Mouse (Mus musculus) forebrain, embryonic 13.5 days (tissue): ENCODE data around the gene Coro1b. TPM values are rescaled to one million over a fixed set of nuclear protein-coding genes. Genes with fewer than 3 reads are reported as not detected.

Experiments
- ATAC-seq: fragments of 200-750 bp; cut with Nextera tagmentation; 2 replicates; pipeline ENCODE4 v1.8.0; 2017
- H3K27ac ChIP-seq: fragments of 300-500 bp; sonication (generic); 2 replicates; pipeline ENCODE4 v1.5.1; 2015; ENCODE audit warnings: inconsistent platforms, mild to moderate bottlenecking, moderate library complexity
- H3K27me3 ChIP-seq: fragments of 300-500 bp; sonication (generic); 2 replicates; pipeline ENCODE4 v1.6.1; 2015; ENCODE audit warnings: mild to moderate bottlenecking, inconsistent platforms
- H3K36me3 ChIP-seq: fragments of 300-500 bp; sonication (generic); 2 replicates; pipeline ENCODE4 v1.6.1; 2015; ENCODE audit warnings: mild to moderate bottlenecking, inconsistent platforms; ENCODE audit not compliant: poor library complexity, severe bottlenecking
- H3K4me1 ChIP-seq: fragments of 300-500 bp; sonication (generic); 2 replicates; pipeline ENCODE4 v1.6.1; 2015; ENCODE audit warnings: inconsistent platforms
- H3K4me2 ChIP-seq: fragments of 300-500 bp; sonication (generic); 2 replicates; pipeline ENCODE4 v1.6.1; 2015; ENCODE audit warnings: inconsistent platforms, mild to moderate bottlenecking, moderate library complexity
- H3K4me3 ChIP-seq: fragments of 300-500 bp; sonication (generic); 2 replicates; pipeline ENCODE4 v1.5.1; 2015; ENCODE audit warnings: mild to moderate bottlenecking, inconsistent platforms
- H3K9ac ChIP-seq: fragments of 300-500 bp; sonication (generic); 2 replicates; pipeline ENCODE4 v1.6.1; 2015; ENCODE audit warnings: mild to moderate bottlenecking, inconsistent platforms
- H3K9me3 ChIP-seq: fragments of 300-500 bp; sonication (generic); replicated peaks from 2 replicates; pipeline ENCODE4 v1.6.1; 2016; ENCODE audit warnings: inconsistent platforms
- WGBS: fragments of 180-500 bp; shearing (Covaris S2); methylation state at CpG from one replicate; pipeline ENCODE4 v1.1.7; 2015; 5-methylcytosine and 5-hydroxymethylcytosine counted together
- polyA plus RNA-seq: library from polyadenylated mRNA; unstranded; fragments of >200 nt; fragmentation: Nextera tagmentation; extraction: Ambion mirVana; gene quantifications from 2 replicates; pipeline ENCODE4 v1.2.1, GENCODE M21; 2015

Coro1b gene
- polyA plus RNA-seq, 1 experiment from 2014 or later: 126 TPM

DNA sequence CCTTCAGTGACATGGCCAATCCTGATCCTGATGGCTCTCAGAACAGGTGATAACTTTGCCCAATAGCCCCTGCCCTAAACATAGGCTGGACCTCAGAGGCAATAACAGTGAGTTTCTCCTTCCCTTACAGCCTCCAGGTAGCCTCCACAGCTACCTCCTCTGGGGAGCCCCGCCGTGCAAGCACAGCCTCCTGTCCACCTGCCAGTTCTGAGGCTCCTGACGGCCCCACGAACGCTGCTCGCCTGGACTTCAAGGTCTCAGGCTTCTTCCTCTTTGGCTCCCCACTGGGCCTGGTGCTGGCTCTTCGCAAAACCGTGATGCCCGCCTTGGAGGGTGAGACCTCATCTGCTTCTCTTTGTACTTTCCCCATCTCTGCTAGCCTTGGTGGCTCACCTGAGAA lies 39.9 kb upstream of the Coro1b start:
- Histone ChIP-seq H3K9ac (no peak overlapping the region), H3K27me3 (no peaks in the 10 kb centered on the region), H3K4me1 (no peaks in the 10 kb centered on the region; the same call in 1 of the 2 replicates), H3K27ac (no peak overlapping the region), H3K4me2 (no peak overlapping the region), H3K36me3 (peaks cover 55% of the 10 kb centered on the region), H3K4me3 (no peak overlapping the region), H3K9me3 (no peaks in the 10 kb centered on the region)
- 93% methylated on average over 9 of the region's 9 CpGs for WGBS
- no peak for ATAC-seq

DNA sequence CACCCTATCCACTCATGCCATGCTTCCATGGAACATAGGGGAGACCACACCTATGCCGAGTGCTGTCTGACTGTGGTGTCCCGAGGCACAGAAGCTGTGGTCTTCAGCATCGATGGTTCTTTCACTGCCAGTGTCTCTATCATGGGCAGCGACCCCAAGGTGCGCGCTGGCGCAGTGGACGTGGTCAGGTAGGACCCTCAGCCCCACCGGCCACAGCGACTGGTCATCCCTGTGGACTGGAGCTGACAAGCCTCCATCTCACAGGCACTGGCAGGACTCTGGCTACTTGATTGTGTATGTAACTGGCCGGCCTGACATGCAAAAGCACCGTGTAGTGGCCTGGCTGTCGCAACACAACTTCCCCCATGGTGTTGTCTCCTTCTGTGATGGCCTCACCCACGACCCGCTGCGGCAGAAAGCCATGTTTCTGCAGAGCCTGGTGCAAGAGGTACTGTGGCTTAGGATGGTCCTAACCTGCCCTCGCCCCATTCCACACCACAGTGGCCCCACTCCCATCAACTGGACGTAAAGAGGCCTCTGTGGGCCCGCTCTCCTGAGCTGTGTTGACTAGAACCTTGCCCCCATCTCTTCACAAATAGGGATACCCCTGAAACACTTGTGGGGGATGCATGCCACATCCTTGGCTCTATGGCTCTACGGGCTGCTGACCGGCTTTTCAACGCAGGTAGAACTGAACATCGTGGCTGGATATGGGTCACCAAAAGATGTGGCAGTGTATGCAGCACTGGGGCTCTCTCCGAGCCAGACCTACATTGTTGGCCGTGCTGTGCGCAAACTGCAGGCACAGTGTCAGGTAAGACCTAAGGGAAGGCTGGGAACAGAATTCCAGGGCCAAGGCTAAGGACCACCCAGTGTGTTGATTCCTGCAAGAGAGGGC lies 36.1 kb upstream of the Coro1b start:
- no peak overlapping the region for H3K4me2 ChIP-seq
- WGBS: 97% methylated on average over 26 of the region's 26 CpGs
- H3K27me3 ChIP-seq: no peaks in the 10 kb centered on the region
- no peak overlapping the region for H3K4me3 ChIP-seq
- H3K4me1 ChIP-seq: no peaks in the 10 kb centered on the region; the same call in 1 of the 2 replicates
- H3K9me3 ChIP-seq: no peaks in the 10 kb centered on the region
- no peak overlapping the region for H3K9ac ChIP-seq
- no peak overlapping the region for H3K27ac ChIP-seq
- H3K36me3 ChIP-seq: peaks cover 78% of the 10 kb centered on the region
- ATAC-seq: no peak

DNA sequence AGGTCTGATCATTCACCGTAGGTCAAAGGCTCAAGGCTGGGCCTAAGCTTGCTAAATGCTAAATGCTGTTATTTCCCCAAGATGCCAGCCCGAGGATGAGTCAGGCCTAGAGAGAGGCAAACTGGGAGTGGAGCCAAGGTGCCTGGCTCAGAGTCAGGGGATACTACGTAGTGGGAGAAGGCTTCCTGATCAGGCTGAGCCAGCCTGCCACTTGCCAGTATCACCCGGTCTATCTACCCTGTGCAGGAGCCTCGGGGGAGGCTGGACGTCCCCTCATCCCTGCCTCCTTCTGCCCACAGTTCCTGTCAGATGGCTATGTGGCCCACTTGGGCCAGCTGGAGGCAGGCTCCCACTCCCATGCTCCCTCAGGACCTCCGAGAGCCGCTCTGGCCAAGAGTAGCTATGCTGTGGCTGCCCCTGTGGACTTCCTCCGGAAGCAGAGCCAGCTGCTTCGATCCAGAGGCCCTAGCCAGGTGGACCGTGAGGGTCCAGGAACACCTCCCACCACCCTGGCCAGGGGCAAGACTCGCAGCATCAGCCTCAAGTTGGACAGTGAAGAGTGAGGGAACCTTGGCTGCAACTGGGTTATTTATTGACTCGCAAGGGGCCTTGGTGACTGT lies 35.1 kb upstream of the Coro1b start:
- 83% methylated on average over 13 of the region's 13 CpGs for WGBS
- Histone ChIP-seq H3K9ac (no peak overlapping the region), H3K27me3 (no peaks in the 10 kb centered on the region), H3K9me3 (no peaks in the 10 kb centered on the region), H3K36me3 (peaks cover 87% of the 10 kb centered on the region), H3K4me2 (no peak overlapping the region), H3K4me3 (no peak overlapping the region), H3K27ac (no peak overlapping the region), H3K4me1 (no peaks in the 10 kb centered on the region; the same call in 1 of the 2 replicates)
- ATAC-seq: no peak

DNA sequence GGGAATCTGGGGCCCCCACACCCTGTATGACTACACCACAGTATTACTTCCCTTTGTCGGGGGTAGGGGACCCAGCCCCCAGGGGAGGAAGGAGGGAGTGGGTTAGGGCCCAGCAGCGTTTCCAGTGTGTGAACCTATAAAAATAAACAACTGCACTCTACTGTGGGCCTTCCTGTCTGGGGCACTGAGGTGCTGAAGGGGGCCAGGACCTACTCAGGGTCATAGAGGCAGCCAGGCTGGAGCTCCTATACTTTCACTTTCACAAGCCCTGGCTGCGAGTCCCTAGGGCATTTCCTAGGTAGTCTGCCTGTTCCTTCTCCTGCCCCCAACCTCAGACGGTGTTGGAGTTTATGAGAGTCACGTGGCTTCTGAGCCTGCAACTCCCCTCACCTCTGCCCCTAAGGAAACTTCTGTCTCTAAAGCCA lies 34.6 kb upstream of the Coro1b start:
- no peak overlapping the region for H3K27ac ChIP-seq
- H3K4me1 ChIP-seq: no peaks in the 10 kb centered on the region; the same call in 1 of the 2 replicates
- no peak overlapping the region for H3K4me2 ChIP-seq
- 76% methylated on average over 5 of the region's 5 CpGs for WGBS
- H3K36me3 ChIP-seq: peaks cover 87% of the 10 kb centered on the region
- no peaks in the 10 kb centered on the region for H3K9me3 ChIP-seq
- no peak for ATAC-seq
- no peak overlapping the region for H3K9ac ChIP-seq
- no peaks in the 10 kb centered on the region for H3K27me3 ChIP-seq
- no peak overlapping the region for H3K4me3 ChIP-seq

DNA sequence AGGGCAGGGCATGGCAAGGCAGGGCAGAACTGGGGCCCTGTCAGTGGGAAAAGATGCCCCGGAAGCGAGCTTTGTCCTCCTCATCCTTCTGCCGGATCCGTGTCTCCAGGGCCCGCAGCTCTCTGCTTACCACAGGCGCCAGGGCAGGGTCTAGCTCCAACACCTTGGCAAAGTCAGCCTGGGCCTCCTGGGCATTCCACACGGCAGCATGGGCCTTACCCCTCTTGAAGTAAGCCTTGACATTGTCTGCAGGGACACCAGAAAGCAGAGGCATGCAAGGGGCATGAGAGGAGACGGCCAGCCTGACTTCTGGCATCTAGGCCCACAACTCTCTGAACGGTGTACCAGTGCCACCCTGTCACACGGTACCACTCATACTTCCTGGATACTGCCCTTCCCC lies 33.9 kb upstream of the Coro1b start:
- 94% methylated on average over 10 of the region's 10 CpGs for WGBS
- no peak for ATAC-seq

DNA sequence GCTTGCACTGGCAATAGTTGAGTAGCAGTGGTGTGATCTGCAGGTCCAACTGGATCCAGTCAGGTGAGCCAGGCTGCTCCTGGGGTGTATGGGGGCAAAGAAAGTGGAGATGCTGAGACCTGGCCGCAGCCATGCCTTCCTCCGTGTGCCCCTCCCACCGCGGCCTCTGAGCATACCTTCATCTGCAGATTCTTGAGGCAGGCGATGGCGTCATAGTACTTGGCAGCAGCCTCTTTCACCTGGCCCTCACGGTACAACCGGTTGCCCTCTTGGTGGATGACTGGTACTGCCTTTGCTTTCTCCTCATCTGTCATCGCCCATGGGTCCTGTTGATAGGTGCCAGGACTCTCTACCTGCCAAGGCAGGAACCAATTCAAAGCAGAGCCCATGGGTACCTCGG lies 33.3 kb upstream of the Coro1b start:
- H3K36me3 ChIP-seq: peaks cover 78% of the 10 kb centered on the region
- H3K4me1 ChIP-seq: peaks cover 2% of the 10 kb centered on the region; the same call in 1 of the 2 replicates
- ATAC-seq: no peak
- 96% methylated on average over 10 of the region's 10 CpGs for WGBS
- H3K9me3 ChIP-seq: no peaks in the 10 kb centered on the region
- no peak overlapping the region for H3K4me2 ChIP-seq
- H3K9ac ChIP-seq: no peak overlapping the region; the same call in 1 of the 2 replicates
- no peak overlapping the region for H3K27ac ChIP-seq
- no peak overlapping the region for H3K4me3 ChIP-seq
- H3K27me3 ChIP-seq: no peaks in the 10 kb centered on the region

More for the DNA sequence above, 33.9 kb upstream of the Coro1b start:
- H3K27me3 ChIP-seq: no peaks in the 10 kb centered on the region
- no peak overlapping the region for H3K9ac ChIP-seq
- no peak overlapping the region for H3K27ac ChIP-seq
- no peak overlapping the region for H3K4me3 ChIP-seq
- peaks cover 80% of the 10 kb centered on the region for H3K36me3 ChIP-seq
- no peaks in the 10 kb centered on the region for H3K9me3 ChIP-seq
- H3K4me1 ChIP-seq: no peaks in the 10 kb centered on the region; the same call in 1 of the 2 replicates
- H3K4me2 ChIP-seq: no peak overlapping the region

DNA sequence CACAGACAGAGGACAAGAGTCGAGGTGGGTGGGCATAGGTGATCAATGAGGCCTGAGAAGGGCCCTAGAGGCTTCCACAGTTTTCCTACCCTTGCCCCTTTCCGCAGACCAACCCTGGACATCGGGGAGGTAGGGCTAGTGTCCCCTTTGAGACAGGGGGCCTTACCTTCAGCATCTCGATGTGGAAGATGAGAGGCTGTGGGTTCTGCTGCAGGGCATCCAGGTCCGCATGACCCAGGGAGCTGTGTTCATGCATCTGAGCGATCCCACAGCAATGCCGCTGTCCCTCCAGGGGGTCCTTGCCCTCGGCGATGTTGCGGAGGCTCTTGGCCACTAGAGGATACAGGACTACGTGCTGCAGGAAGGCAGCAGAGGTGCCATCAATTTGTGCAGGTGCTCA lies 32.6 kb upstream of the Coro1b start:
- ATAC-seq: no peak
- Histone ChIP-seq H3K4me1 (peaks cover 8% of the 10 kb centered on the region), H3K9ac (no peak overlapping the region), H3K27me3 (no peaks in the 10 kb centered on the region), H3K27ac (no peak overlapping the region), H3K4me3 (no peak overlapping the region), H3K4me2 (no peak overlapping the region), H3K36me3 (peaks cover 73% of the 10 kb centered on the region), H3K9me3 (no peaks in the 10 kb centered on the region)
- 84% methylated on average over 11 of the region's 11 CpGs for WGBS

DNA sequence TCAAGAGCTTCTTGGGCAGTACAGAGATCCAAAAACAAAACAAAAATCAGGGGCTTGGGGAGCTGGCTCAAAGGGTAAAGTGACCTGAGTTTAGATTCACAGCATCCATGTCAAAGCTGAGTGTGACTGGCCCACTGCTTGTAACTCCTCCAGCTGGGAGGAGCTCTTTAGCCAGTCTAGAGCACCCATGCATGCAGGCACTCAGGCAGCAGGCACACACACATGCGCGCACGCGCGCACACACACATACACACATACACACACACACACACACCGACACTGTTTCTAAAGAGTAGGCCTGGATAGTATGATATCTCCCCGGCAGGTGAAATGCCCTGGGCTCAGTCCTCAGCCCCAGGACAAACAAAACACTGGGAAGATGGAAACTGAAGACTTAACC lies 31.4 kb upstream of the Coro1b start:
- H3K4me2 ChIP-seq: no peak overlapping the region
- ATAC-seq: no peak
- no peak overlapping the region for H3K9ac ChIP-seq
- no peak overlapping the region for H3K4me3 ChIP-seq
- 96% methylated on average over 7 of the region's 7 CpGs for WGBS
- no peak overlapping the region for H3K27ac ChIP-seq
- H3K4me1 ChIP-seq: peaks cover 10% of the 10 kb centered on the region
- H3K36me3 ChIP-seq: peaks cover 61% of the 10 kb centered on the region
- H3K9me3 ChIP-seq: no peaks in the 10 kb centered on the region
- H3K27me3 ChIP-seq: no peaks in the 10 kb centered on the region

DNA sequence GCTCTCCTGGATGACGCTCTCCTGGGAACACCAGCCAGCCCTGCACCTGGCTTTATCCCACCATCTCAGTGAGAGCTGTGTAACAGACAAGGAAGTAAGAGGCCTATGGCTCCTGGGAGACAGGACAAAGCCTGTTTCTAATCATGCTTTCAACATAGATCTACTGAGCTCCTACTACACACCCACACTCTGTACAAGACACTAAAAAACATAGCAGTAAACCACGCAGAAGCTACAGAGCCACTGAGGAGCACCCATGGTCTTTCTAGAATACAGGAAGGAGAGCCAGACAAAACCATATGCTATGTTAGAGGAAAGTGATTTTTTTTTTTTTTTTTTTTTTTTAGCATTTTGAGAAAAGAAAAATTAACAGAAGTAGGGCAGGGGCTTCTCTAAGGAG lies 30.1 kb upstream of the Coro1b start:
- Histone ChIP-seq H3K27me3 (no peaks in the 10 kb centered on the region), H3K4me1 (peaks cover 10% of the 10 kb centered on the region), H3K4me3 (no peak overlapping the region), H3K27ac (no peak overlapping the region), H3K9ac (no peak overlapping the region), H3K36me3 (peaks cover 48% of the 10 kb centered on the region), H3K9me3 (no peaks in the 10 kb centered on the region), H3K4me2 (no peak overlapping the region)
- ATAC-seq: no peak
- 92% methylated on average over 2 of the region's 2 CpGs for WGBS

DNA sequence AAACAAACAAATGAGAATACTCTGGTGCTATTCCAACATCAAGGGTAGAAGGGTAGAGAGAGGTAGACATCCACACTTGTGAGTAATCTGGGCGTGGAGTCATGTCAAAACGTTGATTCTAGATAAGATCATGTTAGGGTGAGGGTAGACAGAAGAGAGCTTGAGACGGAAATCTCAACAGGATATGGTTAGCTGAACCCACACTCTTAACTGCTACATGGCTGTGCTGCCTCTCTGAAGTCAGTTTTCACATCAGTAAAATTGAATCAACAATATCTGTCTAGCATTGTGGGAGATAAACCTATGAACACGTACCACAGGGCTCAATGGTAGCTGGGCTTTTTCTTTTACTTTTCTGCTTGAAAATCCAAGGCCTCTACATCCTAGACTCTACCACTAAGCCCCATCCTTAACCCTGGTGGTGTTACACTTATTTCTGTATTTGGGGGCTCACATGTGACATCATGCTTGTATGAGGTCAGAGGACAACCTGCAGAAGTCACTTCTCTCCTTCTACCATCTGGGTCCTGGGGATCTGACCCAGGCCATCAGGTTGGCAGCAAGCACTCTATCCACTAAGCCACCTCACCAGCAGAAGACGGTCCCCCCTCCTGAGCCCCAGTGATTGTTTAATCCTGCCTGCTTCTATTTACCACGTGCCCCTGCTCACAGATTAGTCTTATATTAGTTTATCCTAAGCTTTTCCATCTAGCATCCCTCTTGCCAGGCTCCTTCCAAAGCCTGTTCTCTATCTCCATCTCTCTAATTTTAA lies 28.5 kb upstream of the Coro1b start:
- H3K4me1 ChIP-seq: peaks cover 10% of the 10 kb centered on the region
- no peak overlapping the region for H3K9ac ChIP-seq
- peak overlapping the region; percentile 59 for H3K4me2 ChIP-seq
- H3K27me3 ChIP-seq: no peaks in the 10 kb centered on the region
- 91% methylated on average over 6 of the region's 6 CpGs for WGBS
- H3K4me3 ChIP-seq: no peak overlapping the region
- no peak for ATAC-seq
- no peak overlapping the region for H3K27ac ChIP-seq
- H3K9me3 ChIP-seq: no peaks in the 10 kb centered on the region
- H3K36me3 ChIP-seq: peaks cover 32% of the 10 kb centered on the region

DNA sequence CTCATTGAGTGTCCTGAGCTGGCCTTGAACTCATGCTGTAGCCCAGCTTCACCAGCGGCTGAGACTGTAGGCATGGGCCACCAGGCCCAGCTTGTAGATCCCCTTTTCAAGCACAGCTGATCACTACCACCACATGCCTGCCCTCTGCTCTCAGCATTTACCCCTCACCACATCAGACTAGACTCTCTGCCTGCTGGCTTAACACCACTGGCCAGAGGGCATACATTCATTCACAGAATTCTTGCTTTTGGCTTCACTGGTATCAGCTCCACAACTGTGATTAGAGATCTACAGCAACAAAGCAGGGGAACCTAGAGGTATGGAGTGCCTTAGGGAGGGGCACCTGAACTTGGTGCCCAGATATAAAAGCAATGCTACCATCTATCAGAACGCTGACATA lies 27.9 kb upstream of the Coro1b start:
- no peak for ATAC-seq
- H3K9ac ChIP-seq: no peak overlapping the region
- WGBS: 94% methylated on average over 2 of the region's 2 CpGs

More for the DNA sequence above, 27.9 kb upstream of the Coro1b start:
- peaks cover 26% of the 10 kb centered on the region for H3K36me3 ChIP-seq
- H3K27ac ChIP-seq: no peak overlapping the region
- H3K4me1 ChIP-seq: peaks cover 14% of the 10 kb centered on the region
- H3K9me3 ChIP-seq: no peaks in the 10 kb centered on the region
- no peaks in the 10 kb centered on the region for H3K27me3 ChIP-seq
- peak overlapping the region; percentile 59 for H3K4me2 ChIP-seq
- H3K4me3 ChIP-seq: peak overlapping the region; percentile 48; the same call in 1 of the 2 replicates
